Mouse (Mus musculus): ENCODE results near the gene Gm20708.

- TF ChIP-seq POLR2A (IDR thresholded peaks at IDR 0.05; ENCODE audit: control insufficient read depth, low read depth, low read length) (no peak), CTCF (IDR thresholded peaks at IDR 0.05; ENCODE audit: control insufficient read depth, insufficient read depth, insufficient replicate concordance, low read depth, low read length) (no peak)
Measured at GRCm38 (mm10) chr11:117770407-117770806, 39.1 kb upstream of the Gm20708 start.
